Mouse (Mus musculus) stomach, embryonic 15.5 days (tissue): Measurements from ENCODE around the gene Sipa1. TPM values are rescaled to one million over a fixed set of nuclear protein-coding genes. Genes with fewer than 3 reads are reported as not detected.
"Not testable (repeated sequence)": the region's sequence is repeated elsewhere in the genome, so short reads cannot be mapped to it uniquely, and the experiment has no call there.

ENCODE experiments used
- ATAC-seq: fragments of 200-750 bp; cut with Nextera tagmentation; 2 replicates; pipeline ENCODE4 v1.8.0; 2017; ENCODE audit warnings: low read depth, moderate number of reproducible peaks, moderate TSS enrichment; ENCODE audit not compliant: insufficient read depth, low FRiP score
- H3K27ac ChIP-seq: fragments of 300-500 bp; sonication (generic); 2 replicates; pipeline ENCODE4 v1.5.1; 2015; ENCODE audit warnings: mild to moderate bottlenecking, inconsistent platforms
- H3K27me3 ChIP-seq: fragments of 300-500 bp; sonication (generic); replicated peaks from 2 replicates; pipeline ENCODE4 v1.6.1; 2015; ENCODE audit warnings: inconsistent platforms
- H3K36me3 ChIP-seq: fragments of 300-500 bp; sonication (generic); 2 replicates; pipeline ENCODE4 v1.6.1; 2015; ENCODE audit warnings: inconsistent platforms
- H3K4me1 ChIP-seq: fragments of 300-500 bp; sonication (generic); 2 replicates; pipeline ENCODE4 v1.6.1; 2015; ENCODE audit warnings: inconsistent platforms
- H3K4me2 ChIP-seq: fragments of 300-500 bp; sonication (generic); 2 replicates; pipeline ENCODE4 v1.6.1; 2015; ENCODE audit warnings: mild to moderate bottlenecking, inconsistent platforms
- H3K4me3 ChIP-seq: fragments of 300-500 bp; sonication (generic); replicated peaks from 2 replicates; pipeline ENCODE4 v1.5.1; 2015; ENCODE audit warnings: inconsistent platforms
- H3K9ac ChIP-seq: fragments of 300-500 bp; sonication (generic); 2 replicates; pipeline ENCODE4 v1.6.1; 2015; ENCODE audit warnings: inconsistent platforms
- H3K9me3 ChIP-seq: fragments of 300-500 bp; sonication (generic); 2 replicates; pipeline ENCODE4 v1.6.1; 2016; ENCODE audit warnings: inconsistent platforms
- WGBS: fragments of 180-500 bp; shearing (Covaris S2); methylation state at CpG from one replicate; pipeline ENCODE4 v1.1.7; 2015; 5-methylcytosine and 5-hydroxymethylcytosine counted together
- polyA plus RNA-seq: library from polyadenylated mRNA; unstranded; fragments of >200 nt; fragmentation: Nextera tagmentation; extraction: Ambion mirVana; gene quantifications from 2 replicates; pipeline ENCODE4 v1.2.1, GENCODE M21; 2015

Sipa1 gene
- polyA plus RNA-seq, 1 experiment from 2014 or later: 28.7 TPM

GRCm38 (mm10) chr19:5692086-5692912, 28.8 kb upstream of the Sipa1 start:
- WGBS: 54% methylated on average over 10 of the region's 10 CpGs
- no peak for ATAC-seq
- Histone ChIP-seq H3K9me3 (no peaks in the 10 kb centered on the region), H3K4me2 (peak overlapping the region; percentile 99), H3K27ac (peak overlapping the region; percentile 95), H3K4me3 (peak overlapping the region; percentile 97), H3K4me1 (peaks cover 59% of the 10 kb centered on the region), H3K27me3 (no peaks in the 10 kb centered on the region), H3K9ac (peak overlapping the region; percentile 29; the same call in 1 of the 2 replicates), H3K36me3 (peaks cover 43% of the 10 kb centered on the region)

DNA sequence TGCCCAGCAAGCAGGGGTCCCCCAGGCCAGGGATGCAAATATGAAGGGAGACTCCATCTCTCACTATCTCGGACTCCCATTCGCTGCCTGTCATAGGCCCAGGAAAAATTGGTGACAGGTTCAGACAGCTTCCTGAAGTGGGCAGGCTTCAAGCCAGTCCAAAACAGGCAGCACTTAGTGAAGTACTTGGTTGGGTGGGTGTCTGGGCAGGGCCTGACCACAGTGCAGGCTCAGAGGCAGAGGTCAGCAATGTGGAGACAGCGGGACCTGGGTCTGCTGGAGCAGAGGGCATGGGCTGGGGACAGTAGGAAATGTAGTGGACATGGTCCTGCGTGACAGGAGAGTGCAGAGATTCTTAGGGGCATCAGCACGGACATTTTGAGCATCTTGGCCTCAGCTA, 28.1 kb upstream of the Sipa1 start:
- H3K9me3 ChIP-seq: no peaks in the 10 kb centered on the region
- no peak for ATAC-seq
- H3K36me3 ChIP-seq: peaks cover 36% of the 10 kb centered on the region
- H3K4me2 ChIP-seq: peak overlapping the region; percentile 99
- H3K27ac ChIP-seq: peak overlapping the region; percentile 95
- no peaks in the 10 kb centered on the region for H3K27me3 ChIP-seq
- H3K9ac ChIP-seq: peak overlapping the region; percentile 70
- WGBS: 63% methylated on average over 5 of the region's 5 CpGs
- peak overlapping the region; percentile 97 for H3K4me3 ChIP-seq
- H3K4me1 ChIP-seq: peaks cover 62% of the 10 kb centered on the region

GRCm38 (mm10) chr19:5690343-5690735, 26.8 kb upstream of the Sipa1 start:
- Histone ChIP-seq H3K36me3 (peaks cover 34% of the 10 kb centered on the region), H3K4me1 (peaks cover 51% of the 10 kb centered on the region), H3K4me2 (peak overlapping the region; percentile 99), H3K4me3 (peak overlapping the region; percentile 97), H3K9me3 (no peaks in the 10 kb centered on the region), H3K27ac (peak overlapping the region; percentile 95), H3K9ac (peak overlapping the region; percentile 70), H3K27me3 (no peaks in the 10 kb centered on the region)
- ATAC-seq: no peak
- 51% methylated on average over 15 of the region's 15 CpGs for WGBS

- Histone ChIP-seq H3K9ac (peak overlapping the region; percentile 70), H3K27ac (peak overlapping the region; percentile 95), H3K4me2 (peak overlapping the region; percentile 99), H3K4me1 (peaks cover 51% of the 10 kb centered on the region), H3K9me3 (no peaks in the 10 kb centered on the region), H3K27me3 (no peaks in the 10 kb centered on the region), H3K36me3 (peaks cover 34% of the 10 kb centered on the region), H3K4me3 (peak overlapping the region; percentile 97)
- ATAC-seq: peak; percentile 77
- 4% methylated on average over 42 of the region's 42 CpGs for WGBS
These were observed 26.2 kb upstream of the Sipa1 start for GRCm38 (mm10) chr19:5689565-5690342.

DNA sequence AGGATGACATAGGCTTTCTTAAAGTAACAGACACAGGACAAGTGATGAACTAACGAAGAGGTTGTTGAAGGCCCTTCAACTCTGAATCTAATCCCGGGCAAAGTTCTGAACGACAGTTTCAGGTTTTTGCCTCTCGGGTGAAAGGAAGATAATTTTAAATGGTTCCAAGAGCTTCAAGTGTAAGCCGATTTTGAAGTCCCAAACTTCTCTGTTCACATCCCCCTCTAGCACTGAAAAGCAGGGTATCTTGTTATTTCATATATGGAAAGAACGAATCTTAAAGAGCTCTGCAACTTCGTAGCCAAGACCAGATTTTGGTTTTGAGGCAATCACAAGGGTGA, 25.6 kb upstream of the Sipa1 start:
- H3K27me3 ChIP-seq: no peaks in the 10 kb centered on the region
- peaks cover 34% of the 10 kb centered on the region for H3K36me3 ChIP-seq
- H3K9me3 ChIP-seq: no peaks in the 10 kb centered on the region
- peaks cover 49% of the 10 kb centered on the region for H3K4me1 ChIP-seq
- WGBS: under 1% methylated on average over 7 of the region's 7 CpGs
- peak overlapping the region; percentile 95 for H3K27ac ChIP-seq
- ATAC-seq: no peak
- H3K4me2 ChIP-seq: peak overlapping the region; percentile 99
- H3K4me3 ChIP-seq: peak overlapping the region; percentile 97
- peak overlapping the region; percentile 70 for H3K9ac ChIP-seq

DNA sequence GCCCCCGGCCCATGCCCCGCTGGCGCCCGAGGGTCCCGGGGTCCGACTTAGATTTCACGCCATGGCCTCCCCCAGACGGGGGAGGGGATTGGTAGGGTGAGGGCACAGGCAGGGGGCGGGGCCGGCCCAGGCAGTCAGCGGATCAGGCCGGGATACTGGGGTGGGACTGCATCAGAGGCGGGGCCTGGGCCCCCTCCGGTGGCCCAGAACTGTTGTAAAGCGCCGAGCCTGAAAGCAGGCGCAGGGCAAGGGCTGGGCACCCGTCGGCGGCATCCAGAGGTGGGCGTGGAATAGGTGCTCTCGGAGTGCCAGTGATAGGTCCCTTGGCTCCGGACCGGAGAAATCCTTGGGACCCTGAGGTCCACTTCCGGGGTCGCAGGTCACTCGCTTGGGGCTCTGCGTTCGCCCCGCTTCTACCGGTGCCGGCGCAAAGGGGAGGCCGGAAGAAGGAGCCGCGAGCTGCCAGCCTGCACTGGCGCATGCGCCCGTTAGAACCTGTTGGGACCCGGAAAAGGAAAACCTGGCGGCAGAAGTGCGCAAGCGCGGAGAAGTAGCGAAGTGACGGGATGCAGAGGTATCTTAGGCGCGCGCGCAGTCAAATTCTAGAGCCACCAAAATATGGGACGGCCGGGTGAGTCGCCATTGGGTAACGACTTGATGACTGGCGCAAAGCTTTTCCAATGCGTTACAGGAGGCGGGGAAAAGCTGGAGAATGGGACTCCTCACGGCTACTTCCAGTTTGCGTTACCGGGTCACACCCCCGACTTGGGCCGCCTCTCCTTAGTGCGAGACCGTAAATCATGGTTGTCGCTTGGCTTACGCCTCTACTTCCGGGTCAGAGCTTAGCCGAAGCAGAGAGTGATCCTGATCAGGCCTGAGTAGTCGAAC, 24.9 kb upstream of the Sipa1 start, which contains the start of the genes Map3k11 and Pcnx3:
TSS of gene Map3k11 (plus strand) at position 543 of the 888 bp plus-strand sequence.
TSS of gene Pcnx3 (minus strand) at position 709 of the 888 bp plus-strand sequence.
- H3K4me2 ChIP-seq: peak within 1 kb of the TSS; percentile 99
- H3K4me3 ChIP-seq: peak within 1 kb of the TSS; percentile 97

DNA sequence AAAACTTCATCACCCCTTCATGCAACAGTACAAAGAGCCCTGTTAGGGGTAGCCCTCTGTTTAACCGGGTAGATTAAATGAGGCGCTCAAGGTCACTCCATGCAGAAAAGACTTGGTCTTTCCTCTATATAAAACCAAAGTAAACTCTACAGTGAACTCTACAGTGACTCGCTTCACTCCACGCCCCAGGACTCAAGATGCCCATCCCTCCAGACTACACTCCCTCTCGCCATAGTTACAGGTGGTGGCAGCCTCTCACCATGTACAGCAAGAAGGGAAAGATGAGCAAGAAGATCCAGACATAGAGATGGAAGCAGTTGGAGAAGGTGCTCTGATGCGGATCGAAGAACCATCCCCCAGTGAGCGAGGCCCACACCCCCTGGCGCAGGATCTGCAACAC, 24.2 kb upstream of the Sipa1 start:
- peaks cover 38% of the 10 kb centered on the region for H3K4me1 ChIP-seq
- no peak for ATAC-seq
- H3K9me3 ChIP-seq: no peaks in the 10 kb centered on the region
- peak overlapping the region; percentile 85 for H3K9ac ChIP-seq
- peak overlapping the region; percentile 97 for H3K4me3 ChIP-seq
- peak overlapping the region; percentile 95 for H3K27ac ChIP-seq
- H3K4me2 ChIP-seq: peak overlapping the region; percentile 99
- H3K36me3 ChIP-seq: peaks cover 36% of the 10 kb centered on the region
- H3K27me3 ChIP-seq: no peaks in the 10 kb centered on the region
- 21% methylated on average over 9 of the region's 9 CpGs for WGBS

More for the DNA sequence above, 24.9 kb upstream of the Sipa1 start, which contains the start of the genes Map3k11 and Pcnx3:
- Histone ChIP-seq H3K4me1 (peaks cover 45% of the 10 kb centered on the region), H3K9ac (peak within 1 kb of the TSS; percentile 85), H3K9me3 (no peaks in the 10 kb centered on the region), H3K36me3 (peaks cover 34% of the 10 kb centered on the region), H3K27me3 (no peaks in the 10 kb centered on the region), H3K27ac (peak within 1 kb of the TSS; percentile 95)
- peak; percentile 90 for ATAC-seq
- under 1% methylated on average over 67 of the region's 69 CpGs for WGBS

- H3K9me3 ChIP-seq, H3K27me3 ChIP-seq, H3K4me2 ChIP-seq, ATAC-seq, H3K9ac ChIP-seq, H3K27ac ChIP-seq: not testable (repeated sequence)
- 91% methylated on average over 12 of the region's 12 CpGs for WGBS
- peaks cover 31% of the 10 kb centered on the region for H3K4me1 ChIP-seq
- H3K36me3 ChIP-seq: peaks cover 40% of the 10 kb centered on the region
- H3K4me3 ChIP-seq: peak overlapping the region; percentile 97; the same call in 1 of the 2 replicates
These were observed 23.4 kb upstream of the Sipa1 start for GRCm38 (mm10) chr19:5686954-5687353.

GRCm38 (mm10) chr19:5686437-5686836, 22.9 kb upstream of the Sipa1 start:
- WGBS: 71% methylated on average over 13 of the region's 13 CpGs
- no peak overlapping the region for H3K4me3 ChIP-seq
- H3K9me3 ChIP-seq: no peaks in the 10 kb centered on the region
- no peak overlapping the region for H3K4me2 ChIP-seq
- H3K4me1 ChIP-seq: peaks cover 25% of the 10 kb centered on the region
- H3K27ac ChIP-seq: no peak overlapping the region
- H3K9ac ChIP-seq: no peak overlapping the region
- no peaks in the 10 kb centered on the region for H3K27me3 ChIP-seq
- peaks cover 45% of the 10 kb centered on the region for H3K36me3 ChIP-seq
- no peak for ATAC-seq

- no peak for ATAC-seq
- WGBS: 91% methylated on average over 11 of the region's 11 CpGs
- H3K4me2 ChIP-seq: no peak overlapping the region
These were observed 22.4 kb upstream of the Sipa1 start for GRCm38 (mm10) chr19:5685861-5686260.

GRCm38 (mm10) chr19:5685431-5685830, 21.9 kb upstream of the Sipa1 start:
- no peak for ATAC-seq
- Histone ChIP-seq H3K27ac (no peak overlapping the region), H3K36me3 (peaks cover 50% of the 10 kb centered on the region)

More at GRCm38 (mm10) chr19:5685861-5686260, 22.4 kb upstream of the Sipa1 start:
- H3K4me3 ChIP-seq: no peak overlapping the region
- peaks cover 46% of the 10 kb centered on the region for H3K36me3 ChIP-seq
- H3K4me1 ChIP-seq: peaks cover 20% of the 10 kb centered on the region
- no peak overlapping the region for H3K9ac ChIP-seq
- no peaks in the 10 kb centered on the region for H3K9me3 ChIP-seq
- no peak overlapping the region for H3K27ac ChIP-seq
- H3K27me3 ChIP-seq: no peaks in the 10 kb centered on the region

More at GRCm38 (mm10) chr19:5685431-5685830, 21.9 kb upstream of the Sipa1 start:
- WGBS: 95% methylated on average over 19 of the region's 19 CpGs
- H3K27me3 ChIP-seq: no peaks in the 10 kb centered on the region
- H3K4me1 ChIP-seq: peaks cover 15% of the 10 kb centered on the region
- H3K9ac ChIP-seq: no peak overlapping the region
- H3K4me2 ChIP-seq: no peak overlapping the region
- H3K4me3 ChIP-seq: no peak overlapping the region
- H3K9me3 ChIP-seq: no peaks in the 10 kb centered on the region
